Mouse (Mus musculus) olfactory bulb, adult 2 months (tissue): ENCODE results near the gene Cep131. TPM values are rescaled to one million over a fixed set of nuclear protein-coding genes. Genes with fewer than 3 reads are reported as not detected.

Experiments used
- H3K27ac ChIP-seq: fragments of 200-500 bp; 2 replicates; pipeline ENCODE4 v1.5.1; 2012; ENCODE audit warnings: low read depth, low read length; ENCODE audit not compliant: insufficient read depth
- H3K4me1 ChIP-seq: fragments of 200-500 bp; 2 replicates; pipeline ENCODE4 v1.6.1; 2012; ENCODE audit warnings: low read length; ENCODE audit not compliant: control insufficient read depth, insufficient read depth
- H3K4me3 ChIP-seq: fragments of 200-500 bp; 2 replicates; pipeline ENCODE4 v1.5.1; 2012; ENCODE audit warnings: mild to moderate bottlenecking, low read depth, low read length, moderate library complexity; ENCODE audit not compliant: insufficient read depth
- CTCF ChIP-seq: fragments of 200-500 bp; IDR thresholded peaks from 2 replicates; pipeline ENCODE4 v1.5.1; 2012; ENCODE audit warnings: low read depth, mild to moderate bottlenecking, low read length, moderate library complexity; ENCODE audit not compliant: insufficient read depth
- POLR2A ChIP-seq: fragments of 200-500 bp; IDR thresholded peaks from 2 replicates; pipeline ENCODE4 v1.6.1; 2012; ENCODE audit warnings: mild to moderate bottlenecking, low read depth, low read length, moderate library complexity; ENCODE audit not compliant: insufficient read depth
- WGBS: fragments of 180-500 bp; shearing (Covaris S2); methylation state at CpG from one replicate; pipeline ENCODE4 v1.1.7; 2018; 5-methylcytosine and 5-hydroxymethylcytosine counted together
- polyA plus RNA-seq: library from polyadenylated mRNA; stranded (reverse); fragments of >200 nt; gene quantifications from 2 replicates; pipeline ENCODE4 v1.2.4, GENCODE M21; 2012; ENCODE audit warnings: low replicate concordance; ENCODE audit not compliant: missing spikeins, insufficient read depth, insufficient read length

The Cep131 gene
- polyA plus RNA-seq, 1 experiment = not detected

DNA sequence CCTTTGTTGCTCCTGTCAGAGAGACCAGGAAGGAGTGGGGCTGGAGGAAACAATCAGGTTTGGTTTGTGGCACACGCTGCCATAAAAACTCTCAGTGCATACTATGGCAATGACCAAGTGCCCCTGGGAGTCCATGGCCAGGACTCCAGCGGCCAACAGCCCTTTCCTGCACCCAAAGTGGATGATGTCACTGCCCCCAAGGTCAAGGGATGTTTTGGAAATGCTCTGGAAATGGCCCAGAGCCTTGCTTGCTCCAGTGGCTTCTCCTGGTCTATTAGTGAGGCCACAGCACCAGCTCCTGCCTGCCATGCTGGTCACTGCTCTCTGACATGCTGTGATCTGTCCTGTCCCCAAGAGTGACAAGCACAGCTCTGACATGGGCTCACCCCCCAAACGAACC, 10.4 kb downstream of the Cep131 start:
- Histone ChIP-seq H3K27ac (no peak overlapping the region), H3K4me1 (peaks cover 30% of the 10 kb centered on the region), H3K4me3 (no peak overlapping the region)
- TF ChIP-seq CTCF (no peak), POLR2A (no peak)
- 80% methylated on average over 3 of the region's 3 CpGs for WGBS

DNA sequence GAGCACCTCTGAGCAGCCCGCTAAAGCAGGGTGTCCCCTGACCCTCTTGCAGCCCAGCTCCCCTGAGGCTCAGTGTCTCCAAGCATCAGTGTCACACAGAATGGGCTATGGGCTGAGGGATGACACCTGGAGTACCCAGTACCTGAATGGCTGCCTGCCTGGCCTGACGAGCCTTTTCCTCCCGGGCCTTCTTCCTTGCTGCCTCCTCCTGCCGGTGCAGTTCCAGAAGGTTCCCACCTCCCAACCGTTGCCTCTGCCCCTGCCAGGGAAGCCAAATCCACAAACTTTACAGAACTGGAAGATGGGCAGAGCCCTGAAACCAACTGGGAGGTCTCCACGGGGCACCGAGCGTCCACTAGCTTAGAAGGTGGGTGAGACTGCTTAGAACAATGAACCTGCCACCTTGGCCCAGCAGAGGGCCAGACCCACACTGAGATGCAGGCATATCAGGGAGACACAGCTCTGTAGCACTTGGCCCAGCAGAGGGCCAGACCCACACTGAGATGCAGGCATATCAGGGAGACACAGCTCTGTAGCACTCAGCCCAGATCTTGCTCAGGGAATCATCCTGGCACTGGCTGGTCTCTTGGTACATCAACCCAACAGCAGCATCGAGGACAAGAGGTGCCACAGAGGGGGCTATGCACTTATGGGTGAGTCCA, 13.5 kb downstream of the Cep131 start:
- no peak for TF ChIP-seq CTCF
- TF ChIP-seq POLR2A = no peak
- Histone ChIP-seq H3K4me3 (no peak overlapping the region), H3K4me1 (peaks cover 26% of the 10 kb centered on the region), H3K27ac (no peak overlapping the region)
- WGBS = 86% methylated on average over 9 of the region's 9 CpGs

DNA sequence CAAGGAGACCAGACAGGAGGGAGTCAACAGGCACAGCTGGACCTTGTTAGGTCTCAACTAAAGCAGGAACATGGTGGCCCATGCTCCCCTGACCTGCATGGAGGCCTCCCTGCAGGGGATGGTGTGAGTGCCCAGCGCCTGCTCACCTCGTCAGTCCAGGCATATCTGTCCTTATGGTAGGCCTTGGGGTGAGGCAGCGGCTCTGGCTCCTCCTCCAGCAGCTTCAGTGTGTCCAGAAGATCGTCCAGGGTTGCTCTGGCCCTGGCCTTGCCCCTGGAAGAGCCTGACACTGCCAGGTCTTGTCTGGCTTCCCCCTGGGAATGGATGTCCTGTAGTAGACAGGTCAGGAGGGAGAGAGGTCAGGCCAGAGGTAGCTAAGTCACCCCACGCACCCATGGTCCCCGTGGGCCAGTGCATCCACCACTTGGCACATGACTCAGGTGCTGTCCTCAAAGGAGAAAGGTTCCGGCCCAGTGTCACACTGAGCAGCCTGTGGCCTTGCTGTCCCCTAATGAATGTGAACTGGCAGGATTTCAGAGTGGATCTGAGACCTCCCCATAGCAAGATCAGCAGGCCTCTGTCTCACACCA, 14.8 kb downstream of the Cep131 start:
- peaks cover 26% of the 10 kb centered on the region for H3K4me1 ChIP-seq
- TF ChIP-seq POLR2A = no peak
- no peak for TF ChIP-seq CTCF
- no peak overlapping the region for H3K27ac ChIP-seq
- 90% methylated on average over 7 of the region's 7 CpGs for WGBS
- no peak overlapping the region for H3K4me3 ChIP-seq

DNA sequence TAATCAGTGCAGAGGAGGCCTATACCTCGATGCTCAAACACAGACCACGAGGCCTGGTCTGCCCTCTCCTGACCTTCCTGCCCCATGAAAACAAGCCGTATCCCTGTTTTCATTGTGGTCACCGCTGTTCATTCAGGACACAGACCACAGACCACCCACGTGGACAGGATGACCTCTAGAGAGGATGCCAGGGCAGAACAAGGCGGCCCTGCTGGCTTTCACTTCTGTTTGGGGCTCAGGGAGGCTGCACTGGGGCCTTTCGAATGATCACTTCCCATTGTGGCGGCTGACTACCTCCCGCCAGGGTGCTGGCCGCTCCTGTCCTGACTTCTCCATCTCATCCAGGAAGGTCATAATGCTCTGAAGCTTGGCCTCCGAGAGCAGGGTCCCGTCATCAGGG, 15.6 kb downstream of the Cep131 start:
- TF ChIP-seq CTCF (no peak), POLR2A (no peak)
- WGBS = 76% methylated on average over 12 of the region's 12 CpGs
- Histone ChIP-seq H3K4me3 (no peak overlapping the region), H3K4me1 (peaks cover 21% of the 10 kb centered on the region), H3K27ac (no peak overlapping the region)

DNA sequence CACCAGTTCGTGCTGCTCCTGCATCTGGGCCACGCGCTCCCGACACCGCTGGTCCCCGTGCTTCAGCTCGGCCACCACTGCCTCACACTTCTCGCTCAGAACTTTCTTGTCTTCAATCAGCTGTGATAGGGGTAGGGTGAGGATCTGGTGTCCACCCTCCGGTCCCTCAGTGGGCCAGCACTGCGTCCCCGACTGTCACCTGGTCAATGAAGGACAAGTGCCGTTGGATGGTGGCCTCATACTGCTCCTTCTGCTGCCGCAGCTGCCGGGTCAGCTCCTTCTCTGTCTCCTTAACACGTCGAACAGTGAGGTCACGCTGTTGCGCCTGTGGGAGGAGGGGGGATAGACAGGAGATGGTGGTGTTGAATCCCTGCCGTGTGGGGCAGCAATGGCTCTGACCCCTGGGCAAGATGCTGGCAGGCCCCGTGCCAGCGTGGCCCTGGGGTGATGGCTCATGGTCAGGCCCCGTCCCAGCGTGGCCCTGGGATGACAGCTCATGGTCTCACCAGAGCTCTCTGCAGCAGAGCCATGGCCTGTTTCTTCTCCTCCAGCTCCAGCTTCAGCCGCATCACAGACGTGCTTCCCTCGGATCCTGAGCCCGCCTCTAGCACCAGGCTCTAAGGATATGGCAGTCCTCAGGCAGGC, 16.2 kb downstream of the Cep131 start:
- 90% methylated on average over 27 of the region's 27 CpGs for WGBS
- Histone ChIP-seq H3K4me3 (no peak overlapping the region), H3K4me1 (peaks cover 16% of the 10 kb centered on the region), H3K27ac (no peak overlapping the region)
- TF ChIP-seq POLR2A = no peak
- TF ChIP-seq CTCF = no peak

DNA sequence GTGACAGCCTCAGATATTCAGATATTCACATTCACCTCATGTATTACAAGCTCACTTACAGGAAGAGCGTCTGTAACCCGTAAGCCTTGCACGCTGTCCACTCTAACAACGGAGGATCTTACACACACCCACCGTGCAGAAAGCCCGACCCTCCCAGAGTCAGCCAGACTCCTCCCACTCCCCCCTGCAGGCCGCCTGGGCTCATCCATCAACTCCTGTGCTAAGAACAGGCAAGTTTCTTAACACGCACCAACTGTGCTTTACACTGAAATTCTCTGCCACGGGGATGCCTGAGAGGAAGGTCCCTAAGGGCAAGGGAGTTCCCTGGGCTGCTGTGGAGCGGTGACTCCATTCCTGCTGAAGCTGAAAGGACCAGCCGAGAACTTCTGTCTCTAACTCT, 17.4 kb downstream of the Cep131 start:
- WGBS = 62% methylated on average over 11 of the region's 11 CpGs
- no peak overlapping the region for H3K27ac ChIP-seq
- TF ChIP-seq POLR2A (no peak), CTCF (no peak)

DNA sequence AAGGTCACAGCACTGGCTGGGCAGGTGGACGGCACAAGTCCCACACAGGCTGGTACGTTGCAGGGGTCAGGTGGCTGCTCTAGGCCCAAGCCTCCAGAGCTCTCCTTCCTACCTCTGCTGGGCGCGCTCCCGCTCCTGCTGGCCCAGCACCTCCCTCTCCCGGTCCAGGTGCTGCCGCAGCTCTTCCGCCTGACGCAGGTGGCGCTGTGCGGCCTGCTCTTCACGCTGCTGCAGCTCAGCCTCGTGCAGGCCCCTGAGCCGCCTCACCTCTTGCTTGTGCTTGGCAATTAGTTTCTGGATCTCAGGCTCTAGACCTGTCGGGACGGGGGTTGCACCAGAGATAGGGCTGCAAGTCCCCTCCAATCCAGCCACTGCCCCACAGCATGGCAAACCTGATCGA, 18.8 kb downstream of the Cep131 start:
- H3K4me3 ChIP-seq = no peak overlapping the region
- WGBS = 69% methylated on average over 17 of the region's 17 CpGs
- no peak for TF ChIP-seq POLR2A
- TF ChIP-seq CTCF = no peak
- H3K4me1 ChIP-seq = peaks cover 4% of the 10 kb centered on the region; the same call in 1 of the 2 replicates
- no peak overlapping the region for H3K27ac ChIP-seq

More for the DNA sequence above, 17.4 kb downstream of the Cep131 start:
- Histone ChIP-seq H3K4me3 (no peak overlapping the region), H3K4me1 (peaks cover 9% of the 10 kb centered on the region)

DNA sequence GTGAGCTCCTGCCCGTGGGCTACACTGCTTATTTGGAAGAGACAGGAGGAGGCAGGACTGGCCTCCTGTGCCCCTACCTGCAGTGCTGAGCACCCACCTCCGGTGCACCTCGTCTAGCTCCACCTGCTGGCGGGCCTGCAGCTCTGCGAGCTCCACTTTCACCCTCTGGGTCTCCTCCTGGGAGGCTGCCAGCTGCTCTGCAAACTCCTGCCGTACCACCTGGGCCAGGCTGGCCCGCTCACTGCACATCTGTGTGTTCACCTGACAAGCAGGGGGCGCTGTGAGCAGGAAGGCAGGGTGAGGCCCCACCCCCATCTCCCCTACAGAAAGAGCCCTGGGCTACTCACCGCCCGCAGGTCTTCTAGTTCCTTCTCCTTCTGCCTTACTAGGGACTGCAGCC, 21.3 kb downstream of the Cep131 start:
- WGBS = 38% methylated on average over 10 of the region's 10 CpGs
- no peak overlapping the region for H3K4me3 ChIP-seq
- peaks cover 4% of the 10 kb centered on the region; the same call in 1 of the 2 replicates for H3K4me1 ChIP-seq
- no peak for TF ChIP-seq POLR2A
- TF ChIP-seq CTCF = peak; percentile 90
- no peak overlapping the region for H3K27ac ChIP-seq

DNA sequence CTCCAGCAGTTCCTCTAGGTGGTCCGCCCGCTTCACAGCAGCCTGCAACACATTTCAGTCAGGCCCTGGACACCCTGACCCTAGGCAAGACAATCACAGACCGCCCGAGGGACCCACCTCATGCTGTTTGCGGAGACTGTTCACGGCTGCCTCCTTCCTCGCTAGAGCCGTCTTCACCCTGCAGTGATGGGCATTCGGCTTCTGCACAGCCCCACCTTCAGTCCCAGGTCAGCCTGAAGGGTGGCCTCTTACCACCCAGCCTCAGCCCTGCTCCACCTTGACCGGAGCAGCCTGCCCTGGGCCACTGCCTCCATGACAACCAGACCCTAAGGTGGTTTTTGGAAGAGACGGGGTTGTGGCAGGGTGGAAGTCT, 22.0 kb downstream of the Cep131 start:
- H3K27ac ChIP-seq = no peak overlapping the region
- H3K4me3 ChIP-seq = no peak overlapping the region
- TF ChIP-seq POLR2A = no peak
- TF ChIP-seq CTCF = no peak
- peaks cover 4% of the 10 kb centered on the region; the same call in 1 of the 2 replicates for H3K4me1 ChIP-seq
- 90% methylated on average over 11 of the region's 11 CpGs for WGBS

DNA sequence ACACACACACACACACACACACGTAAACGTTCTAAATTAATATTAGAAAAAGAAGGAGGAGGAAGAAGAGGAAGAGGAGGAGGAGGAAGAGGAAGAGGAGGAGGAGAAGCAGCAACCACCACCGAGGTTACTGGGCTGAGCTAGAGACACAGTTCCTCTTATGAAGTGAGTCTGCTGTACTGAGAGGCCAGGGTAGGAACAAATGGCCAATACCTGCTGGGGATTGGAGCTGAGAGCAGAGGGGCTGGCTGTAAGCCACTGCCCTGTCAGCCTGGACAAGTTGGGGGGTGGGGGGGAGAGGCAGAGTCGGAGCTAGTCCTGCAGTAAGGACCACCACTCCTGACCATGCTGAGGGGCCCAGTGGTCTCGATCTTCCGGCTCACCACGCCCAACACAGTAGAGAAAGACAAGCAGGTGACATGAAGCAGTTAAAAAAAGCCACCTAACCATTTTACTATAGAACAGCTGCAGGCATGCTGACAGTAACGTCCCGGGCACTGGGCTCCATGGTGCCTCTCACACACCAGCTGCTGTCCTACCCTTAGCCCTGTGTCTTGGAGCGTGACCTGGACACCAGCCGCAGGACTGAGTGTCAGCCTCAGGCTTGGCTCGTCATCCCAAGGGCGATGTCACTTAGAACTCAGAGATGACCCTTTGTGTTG, 22.5 kb downstream of the Cep131 start:
- Histone ChIP-seq H3K4me1 (peaks cover 4% of the 10 kb centered on the region; the same call in 1 of the 2 replicates), H3K4me3 (no peak overlapping the region), H3K27ac (no peak overlapping the region)
- no peak for TF ChIP-seq CTCF
- TF ChIP-seq POLR2A = no peak
- 86% methylated on average over 13 of the region's 13 CpGs for WGBS
